Mouse (Mus musculus): ENCODE data around the gene Ccdc83. TPM values are rescaled to one million over a fixed set of nuclear protein-coding genes. Genes with fewer than 3 reads are reported as not detected.
"Not testable (repeated sequence)": the region's sequence is repeated elsewhere in the genome, so short reads cannot be mapped to it uniquely, and the experiment has no call there.

Gene Ccdc83
- polyA plus RNA-seq, 1 experiment from 2014 or later = not detected

GRCm38 (mm10) chr7:90243643-90244042, 21.9 kb downstream of the Ccdc83 start:
- no peak for ATAC-seq
- H3K9ac ChIP-seq (ENCODE audit: low read depth, low read length) = no peak overlapping the region
- 75% methylated on average over 5 of the region's 5 CpGs for WGBS

GRCm38 (mm10) chr7:90243151-90243550, 22.4 kb downstream of the Ccdc83 start:
- no peak overlapping the region for H3K9ac ChIP-seq (ENCODE audit: low read depth, low read length)
- no peaks in the 10 kb centered on the region for H3K4me1 ChIP-seq (replicated peaks; ENCODE audit: control insufficient read depth, insufficient read depth, low read length)
- WGBS = 81% methylated on average over 6 of the region's 6 CpGs
- H3K27me3 ChIP-seq (replicated peaks; ENCODE audit: control insufficient read depth, insufficient read depth, low read length) = no peaks in the 10 kb centered on the region
- H3K4me2 ChIP-seq (replicated peaks; ENCODE audit: low read depth) = no peak overlapping the region
- no peak overlapping the region for H3K27ac ChIP-seq (ENCODE audit: low read depth, low read length)
- H3K4me3 ChIP-seq (ENCODE audit: low read depth, low read length) = no peak overlapping the region
- no peak for TF ChIP-seq CTCF (IDR thresholded peaks at IDR 0.05; ENCODE audit: low read depth)
- ATAC-seq = no peak
- no peaks in the 10 kb centered on the region for H3K36me3 ChIP-seq (ENCODE audit: control insufficient read depth, insufficient read depth)
- no peaks in the 10 kb centered on the region for H3K9me3 ChIP-seq (ENCODE audit: control insufficient read depth)

More at GRCm38 (mm10) chr7:90243643-90244042, 21.9 kb downstream of the Ccdc83 start:
- H3K4me2 ChIP-seq (replicated peaks; ENCODE audit: low read depth) = no peak overlapping the region
- no peak overlapping the region for H3K27ac ChIP-seq (ENCODE audit: low read depth, low read length)
- no peak overlapping the region for H3K4me3 ChIP-seq (ENCODE audit: low read depth, low read length)
- H3K36me3 ChIP-seq (ENCODE audit: control insufficient read depth, insufficient read depth) = no peaks in the 10 kb centered on the region
- H3K9me3 ChIP-seq (ENCODE audit: control insufficient read depth) = no peaks in the 10 kb centered on the region
- no peak for TF ChIP-seq CTCF (IDR thresholded peaks at IDR 0.05; ENCODE audit: low read depth)
- H3K27me3 ChIP-seq (replicated peaks; ENCODE audit: control insufficient read depth, insufficient read depth, low read length) = no peaks in the 10 kb centered on the region
- H3K4me1 ChIP-seq (replicated peaks; ENCODE audit: control insufficient read depth, insufficient read depth, low read length) = no peaks in the 10 kb centered on the region

DNA sequence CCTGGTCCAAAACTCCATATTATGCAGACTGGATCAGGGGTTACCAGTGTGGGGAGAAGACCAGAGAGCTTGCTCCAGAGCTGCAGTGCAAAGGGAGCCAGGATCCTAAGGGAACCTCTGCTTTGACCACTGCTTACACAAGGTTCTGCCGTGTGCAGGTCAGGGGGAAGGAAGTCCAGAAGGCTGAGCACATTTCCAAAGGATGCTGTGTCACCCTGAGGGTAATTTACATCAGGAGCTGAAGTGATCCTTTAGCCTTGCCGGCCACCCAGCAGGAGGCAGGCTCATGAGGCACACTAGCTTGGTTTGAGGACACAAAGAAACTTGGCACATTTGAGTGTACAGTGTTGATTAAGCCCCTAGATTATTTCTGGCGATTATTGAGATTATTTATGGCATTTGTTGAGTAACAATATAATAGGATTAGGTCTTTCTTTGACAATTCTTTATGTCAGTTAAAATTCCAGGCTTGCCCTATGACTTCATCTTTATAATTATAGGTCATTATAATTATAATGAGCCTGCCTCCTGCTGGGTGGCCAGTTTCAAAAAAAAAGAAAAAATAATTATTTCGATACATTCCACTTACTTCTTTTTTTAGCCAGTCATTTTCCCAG, 29.2 kb downstream of the Ccdc83 start:
- Histone ChIP-seq H3K4me2 (replicated peaks; ENCODE audit: low read depth) (no peak overlapping the region), H3K9me3 (ENCODE audit: control insufficient read depth) (no peaks in the 10 kb centered on the region), H3K9ac (ENCODE audit: low read depth, low read length) (no peak overlapping the region), H3K27me3 (replicated peaks; ENCODE audit: control insufficient read depth, insufficient read depth, low read length) (no peaks in the 10 kb centered on the region), H3K27ac (ENCODE audit: low read depth, low read length) (no peak overlapping the region), H3K36me3 (ENCODE audit: control insufficient read depth, insufficient read depth) (no peaks in the 10 kb centered on the region), H3K4me3 (ENCODE audit: low read depth, low read length) (no peak overlapping the region), H3K4me1 (replicated peaks; ENCODE audit: control insufficient read depth, insufficient read depth, low read length) (no peaks in the 10 kb centered on the region)
- no peak for ATAC-seq
- 66% methylated on average over 4 of the region's 4 CpGs for WGBS
- no peak for TF ChIP-seq CTCF (IDR thresholded peaks at IDR 0.05; ENCODE audit: low read depth)

- Histone ChIP-seq H3K4me2 (replicated peaks; ENCODE audit: low read depth) (no peak overlapping the region), H3K4me3 (ENCODE audit: low read depth, low read length) (no peak overlapping the region), H3K9ac (ENCODE audit: low read depth, low read length) (no peak overlapping the region), H3K27me3 (replicated peaks; ENCODE audit: control insufficient read depth, insufficient read depth, low read length) (no peaks in the 10 kb centered on the region), H3K9me3 (ENCODE audit: control insufficient read depth) (no peaks in the 10 kb centered on the region), H3K4me1 (replicated peaks; ENCODE audit: control insufficient read depth, insufficient read depth, low read length) (no peaks in the 10 kb centered on the region), H3K27ac (ENCODE audit: low read depth, low read length) (no peak overlapping the region), H3K36me3 (ENCODE audit: control insufficient read depth, insufficient read depth) (no peaks in the 10 kb centered on the region)
- 65% methylated on average over 4 of the region's 4 CpGs for WGBS
- no peak for ATAC-seq
- TF ChIP-seq CTCF (IDR thresholded peaks at IDR 0.05; ENCODE audit: low read depth) = no peak
Measured at GRCm38 (mm10) chr7:90233921-90234320, 31.7 kb downstream of the Ccdc83 start.

- no peak for ATAC-seq
- Histone ChIP-seq H3K4me2 (replicated peaks; ENCODE audit: low read depth) (no peak overlapping the region), H3K9me3 (ENCODE audit: control insufficient read depth) (no peaks in the 10 kb centered on the region), H3K4me1 (replicated peaks; ENCODE audit: control insufficient read depth, insufficient read depth, low read length) (no peaks in the 10 kb centered on the region), H3K4me3 (ENCODE audit: low read depth, low read length) (no peak overlapping the region), H3K9ac (ENCODE audit: low read depth, low read length) (no peak overlapping the region), H3K27me3 (replicated peaks; ENCODE audit: control insufficient read depth, insufficient read depth, low read length) (no peaks in the 10 kb centered on the region), H3K27ac (ENCODE audit: low read depth, low read length) (no peak overlapping the region), H3K36me3 (ENCODE audit: control insufficient read depth, insufficient read depth) (no peaks in the 10 kb centered on the region)
- WGBS = 75% methylated on average over 9 of the region's 9 CpGs
- TF ChIP-seq CTCF (IDR thresholded peaks at IDR 0.05; ENCODE audit: low read depth) = no peak
Measured at GRCm38 (mm10) chr7:90231431-90231830, 34.1 kb downstream of the Ccdc83 start.

DNA sequence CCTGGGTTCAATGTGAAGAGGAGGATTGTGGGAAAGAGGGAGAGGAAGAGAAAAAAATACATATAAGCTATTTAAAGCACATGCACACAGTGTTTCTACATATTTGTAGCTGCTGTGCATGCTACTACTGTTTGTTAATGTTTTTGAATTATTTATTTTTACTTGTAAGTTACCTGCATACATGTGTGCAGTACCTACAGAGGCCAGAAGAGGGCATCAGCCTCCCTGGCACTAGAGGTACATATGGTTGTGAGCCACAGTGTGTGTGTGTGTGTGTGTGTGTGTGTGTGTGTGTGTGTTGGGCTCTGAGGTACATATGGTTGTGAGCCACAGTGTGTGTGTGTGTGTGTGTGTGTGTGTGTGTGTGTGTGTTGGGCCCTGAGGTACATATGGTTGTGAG, 36.7 kb downstream of the Ccdc83 start:
- not testable (repeated sequence) for H3K4me3 ChIP-seq (ENCODE audit: low read depth, low read length); H3K27me3 ChIP-seq (replicated peaks; ENCODE audit: control insufficient read depth, insufficient read depth, low read length); H3K27ac ChIP-seq (ENCODE audit: low read depth, low read length); H3K4me1 ChIP-seq (replicated peaks; ENCODE audit: control insufficient read depth, insufficient read depth, low read length); H3K9ac ChIP-seq (ENCODE audit: low read depth, low read length); H3K9me3 ChIP-seq (ENCODE audit: control insufficient read depth); ATAC-seq; H3K36me3 ChIP-seq (ENCODE audit: control insufficient read depth, insufficient read depth); H3K4me2 ChIP-seq (replicated peaks; ENCODE audit: low read depth)
- TF ChIP-seq CTCF (IDR thresholded peaks at IDR 0.05; ENCODE audit: low read depth) = peak; percentile 66

DNA sequence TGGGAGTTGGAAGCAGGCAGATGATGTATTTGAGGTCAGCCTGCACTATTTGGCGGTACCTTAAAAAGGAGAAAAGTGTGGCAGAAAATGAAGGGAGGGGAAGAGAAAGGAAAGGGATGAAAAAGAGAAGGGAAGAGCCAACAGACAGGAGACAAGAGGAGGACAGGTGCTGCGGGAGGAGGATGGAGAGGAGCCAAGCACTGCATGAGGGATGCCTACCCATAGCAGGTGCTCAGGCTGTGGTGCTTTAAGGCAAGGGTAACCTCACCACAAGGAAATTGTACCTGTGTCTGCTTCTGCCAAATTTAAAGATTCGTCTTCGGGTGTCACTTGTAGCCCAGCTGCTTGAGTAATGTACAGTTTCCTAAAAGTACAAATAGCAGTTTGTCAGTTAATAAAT, 37.5 kb downstream of the Ccdc83 start:
- Histone ChIP-seq H3K27me3 (replicated peaks; ENCODE audit: control insufficient read depth, insufficient read depth, low read length) (no peaks in the 10 kb centered on the region), H3K4me3 (ENCODE audit: low read depth, low read length) (no peak overlapping the region), H3K9ac (ENCODE audit: low read depth, low read length) (no peak overlapping the region), H3K36me3 (ENCODE audit: control insufficient read depth, insufficient read depth) (no peaks in the 10 kb centered on the region), H3K4me1 (replicated peaks; ENCODE audit: control insufficient read depth, insufficient read depth, low read length) (no peaks in the 10 kb centered on the region), H3K27ac (ENCODE audit: low read depth, low read length) (no peak overlapping the region), H3K9me3 (ENCODE audit: control insufficient read depth) (no peaks in the 10 kb centered on the region), H3K4me2 (replicated peaks; ENCODE audit: low read depth) (no peak overlapping the region)
- TF ChIP-seq CTCF (IDR thresholded peaks at IDR 0.05; ENCODE audit: low read depth) = no peak
- ATAC-seq = no peak
- WGBS = 81% methylated on average over 4 of the region's 4 CpGs

Measured in intestine, postnatal 0 days (tissue).